Comparison of ENCODE assay signal across 20 mouse cellular contexts in the genomic region with DNA sequence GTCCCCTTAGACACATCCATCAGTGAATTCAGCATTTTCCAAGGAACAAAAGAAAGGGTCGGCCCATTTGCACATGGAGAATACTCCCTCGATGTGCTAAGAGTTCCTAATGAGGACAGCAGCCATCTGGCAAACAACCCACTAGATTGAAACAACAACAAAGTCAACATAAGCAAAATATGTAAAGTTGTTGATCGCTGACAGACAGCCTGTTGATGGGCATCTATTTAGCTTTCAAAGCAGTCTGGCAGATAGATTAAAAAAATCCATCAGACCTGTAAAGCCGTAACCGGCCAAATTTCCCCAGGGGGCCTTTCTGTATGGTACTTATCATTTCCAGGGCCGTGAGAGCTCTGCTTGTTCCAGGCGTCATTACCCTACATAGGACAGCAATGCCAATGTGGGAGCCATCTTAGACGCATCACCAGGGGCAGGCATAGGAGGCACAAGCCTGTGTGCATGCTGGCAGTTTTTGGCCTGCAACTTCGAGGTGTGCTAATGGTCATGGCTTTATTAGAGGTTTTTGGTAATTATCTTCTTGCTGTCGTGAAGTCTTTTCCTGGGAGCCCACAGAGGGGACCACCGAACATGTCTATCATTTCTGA.
DNase-seq lines count a peak whose midpoint lies in the region; ATAC-seq lines count a peak whose summit lies in the region.
"Had no signal": no experiment of that assay in that cellular context is flagged by ENCODE, and none has a peak within 500 bp of the region (broad histone marks: within the 10 kb centered on the region; RNA-seq: fewer than 3 reads in every experiment).

No protein-coding gene starts in this region.

- H3K27me3 ChIP-seq in forebrain, embryonic 16.5 days (replicated peaks; ENCODE audit: control insufficient read depth, insufficient read depth, low read length), result no peaks in the 10 kb centered on the region
- 0 out of 2 replicates have a peak, but pooled peaks cover 3% of the 10 kb centered on the region for H3K27me3 ChIP-seq in forebrain, embryonic 12.5 days
- no peaks in the 10 kb centered on the region for H3K27me3 ChIP-seq in midbrain, embryonic 11.5 days (ENCODE audit: control insufficient read depth, insufficient read depth, low read length)
- no peaks in the 10 kb centered on the region for H3K27me3 ChIP-seq in midbrain, embryonic 14.5 days (ENCODE audit: control insufficient read depth, insufficient read depth, low read length)
- H3K27me3 ChIP-seq: CH12.LX; heart, embryonic 15.5 days had no signal

- 0 out of 2 replicates have a peak, but pooled peaks cover 2% of the 10 kb centered on the region for H3K4me1 ChIP-seq in forebrain, embryonic 16.5 days (replicated peaks; ENCODE audit: control insufficient read depth, insufficient read depth, low read length)
- H3K4me1 ChIP-seq in forebrain, embryonic 12.5 days, result no peaks in the 10 kb centered on the region; the same call in 1 of the 2 replicates
- H3K4me1 ChIP-seq in midbrain, embryonic 11.5 days (ENCODE audit: control insufficient read depth, insufficient read depth, low read length), result no peaks in the 10 kb centered on the region
- peaks cover 7% of the 10 kb centered on the region; the same call in 1 of the 2 replicates for H3K4me1 ChIP-seq in midbrain, embryonic 14.5 days (ENCODE audit: control insufficient read depth, insufficient read depth, low read length)
- H3K4me1 ChIP-seq: heart, embryonic 15.5 days had no signal

- H3K36me3 ChIP-seq in forebrain, embryonic 16.5 days (ENCODE audit: control insufficient read depth, insufficient read depth), result no peaks in the 10 kb centered on the region
- H3K36me3 ChIP-seq in forebrain, embryonic 12.5 days (replicated peaks), result no peaks in the 10 kb centered on the region
- no peaks in the 10 kb centered on the region for H3K36me3 ChIP-seq in midbrain, embryonic 11.5 days (ENCODE audit: control insufficient read depth, insufficient read depth, low read length)
- no peaks in the 10 kb centered on the region for H3K36me3 ChIP-seq in midbrain, embryonic 14.5 days (ENCODE audit: control insufficient read depth, insufficient read depth, low read length)
- H3K36me3 ChIP-seq: embryonic facial prominence, embryonic 10.5 days; heart, embryonic 15.5 days had no signal

- no peak overlapping the region for H3K27ac ChIP-seq in forebrain, embryonic 16.5 days (ENCODE audit: low read length)
- no peak overlapping the region for H3K27ac ChIP-seq in forebrain, embryonic 12.5 days
- no peak overlapping the region for H3K27ac ChIP-seq in midbrain, embryonic 11.5 days (ENCODE audit: low read depth, low read length)
- no peak overlapping the region for H3K27ac ChIP-seq in midbrain, embryonic 14.5 days (replicated peaks; ENCODE audit: low read depth, low read length)
- H3K27ac ChIP-seq: embryonic facial prominence, embryonic 10.5 days; heart, adult 2 months; heart, embryonic 15.5 days; hindbrain, embryonic 14.5 days had no signal

- whole genome bisulfite sequencing in forebrain, embryonic 16.5 days, result 47% methylated on average over 11 of the region's 11 CpGs
- WGBS in forebrain, embryonic 12.5 days, result 68% methylated on average over 11 of the region's 11 CpGs
- WGBS in midbrain, embryonic 11.5 days, result 87% methylated on average over 11 of the region's 11 CpGs
- 66% methylated on average over 11 of the region's 11 CpGs for WGBS in midbrain, embryonic 14.5 days

- no peak overlapping the region for H3K9ac ChIP-seq in forebrain, embryonic 16.5 days (replicated peaks; ENCODE audit: low read depth, low read length)
- H3K9ac ChIP-seq in forebrain, embryonic 12.5 days, result no peak overlapping the region
- no peak overlapping the region for H3K9ac ChIP-seq in midbrain, embryonic 11.5 days (ENCODE audit: low read length)
- no peak overlapping the region for H3K9ac ChIP-seq in midbrain, embryonic 14.5 days (replicated peaks; ENCODE audit: low read length)
- H3K9ac ChIP-seq: heart, embryonic 15.5 days; hindbrain, embryonic 14.5 days had no signal

- H3K9me3 ChIP-seq in forebrain, embryonic 16.5 days (ENCODE audit: control insufficient read depth, low read length), result no peaks in the 10 kb centered on the region
- no peaks in the 10 kb centered on the region for H3K9me3 ChIP-seq in forebrain, embryonic 12.5 days
- no peaks in the 10 kb centered on the region for H3K9me3 ChIP-seq in midbrain, embryonic 11.5 days (ENCODE audit: control insufficient read depth, low read length)
- H3K9me3 ChIP-seq in midbrain, embryonic 14.5 days (ENCODE audit: control insufficient read depth, low read length), result no peaks in the 10 kb centered on the region
- H3K9me3 ChIP-seq: embryonic facial prominence, embryonic 10.5 days; heart, embryonic 15.5 days had no signal

- 0 out of 2 replicates have a peak, but pooled peaks have one; percentile 49 for ATAC-seq in forebrain, embryonic 16.5 days
- ATAC-seq in forebrain, embryonic 12.5 days (ENCODE audit: low FRiP score), result no peak
- ATAC-seq in midbrain, embryonic 11.5 days (ENCODE audit: low FRiP score), result no peak
- ATAC-seq in midbrain, embryonic 14.5 days (ENCODE audit: low FRiP score, low TSS enrichment), result no peak
- ATAC-seq: activated CD4-positive, CD25-positive, alpha-beta regulatory T cell, adult 4 months; Patski had no signal

- H3K4me2 ChIP-seq in forebrain, embryonic 16.5 days (ENCODE audit: low read length), result no peak overlapping the region
- no peak overlapping the region for H3K4me2 ChIP-seq in forebrain, embryonic 12.5 days
- H3K4me2 ChIP-seq in midbrain, embryonic 11.5 days, result no peak overlapping the region
- no peak overlapping the region for H3K4me2 ChIP-seq in midbrain, embryonic 14.5 days (ENCODE audit: low read length)
- H3K4me2 ChIP-seq: heart, embryonic 11.5 days; heart, embryonic 15.5 days; hindbrain, embryonic 14.5 days had no signal

- no peak overlapping the region for H3K4me3 ChIP-seq in forebrain, embryonic 16.5 days (replicated peaks; ENCODE audit: low read length)
- no peak overlapping the region for H3K4me3 ChIP-seq in forebrain, embryonic 12.5 days (replicated peaks)
- no peak overlapping the region for H3K4me3 ChIP-seq in midbrain, embryonic 11.5 days (ENCODE audit: low read depth, low read length)
- H3K4me3 ChIP-seq in midbrain, embryonic 14.5 days (replicated peaks; ENCODE audit: low read depth, low read length), result no peak overlapping the region
- H3K4me3 ChIP-seq: embryonic facial prominence, embryonic 10.5 days; heart, adult 2 months; heart, embryonic 15.5 days had no signal

- DNase-seq in midbrain, embryonic 11.5 days (ENCODE audit: low spot score, missing footprints), result peak; percentile 56
- no peak for DNase-seq in midbrain, embryonic 14.5 days
- DNase-seq in retina, postnatal 1 day, result peak; percentile 13
- no peak for DNase-seq in retina, embryonic 14.5 days (ENCODE audit: low spot score)
- no peak for DNase-seq in spleen, postnatal 14 days (ENCODE audit: low spot score in 2 of 2)
- DNase-seq: adrenal gland, postnatal 14 days; cerebellum, adult 2 months; cerebellum, postnatal 10 days; gastrocnemius, postnatal 36 days; heart, adult 2 months; heart, postnatal 14 days had no signal

Comparison
In these comparisons a context has a peak if more than half of its experiments do, and no peak if none do; other contexts are left out.
1. DNase-seq: peak in midbrain, embryonic 11.5 days (single experiment) and retina, postnatal 1 day (single experiment); none in midbrain, embryonic 14.5 days (single experiment), retina, embryonic 14.5 days (single experiment) and spleen, postnatal 14 days (0 of 2).